Mouse (Mus musculus) lung, postnatal 0 days (tissue): ENCODE measurements at regions not wholly inside any gene's neighbourhood (a gene's known extent, or its start where the extent isn't known, plus 50 kb on each side); places are given as distances from the start of the nearest gene placed in this dataset.
"Not testable (repeated sequence)": the region's sequence is repeated elsewhere in the genome, so short reads cannot be mapped to it uniquely, and the experiment has no call there.

ENCODE experiments used
- ATAC-seq: fragments of 200-750 bp; cut with Nextera tagmentation; 2 replicates; pipeline ENCODE4 v1.8.0; 2017; ENCODE audit warnings: moderate library complexity
- DNase-seq: peaks from one replicate; pipeline ENCODE4 v3.0.0-alpha.2; 2016; ENCODE audit warnings: low spot score
- H3K27ac ChIP-seq: fragments of 300-500 bp; sonication (generic); 2 replicates; pipeline ENCODE4 v1.5.1; 2014; ENCODE audit warnings: antibody characterized with exemption, mild to moderate bottlenecking, low read length, mixed read lengths
- H3K27me3 ChIP-seq: fragments of 300-500 bp; sonication (generic); replicated peaks from 2 replicates; pipeline ENCODE4 v1.6.1; 2014; ENCODE audit warnings: low read length, mixed read lengths; ENCODE audit not compliant: insufficient read depth
- H3K36me3 ChIP-seq: fragments of 300-500 bp; sonication (generic); 2 replicates; pipeline ENCODE4 v1.6.1; 2014; ENCODE audit warnings: low read length, mixed read lengths; ENCODE audit not compliant: insufficient read depth
- H3K4me1 ChIP-seq: fragments of 300-500 bp; sonication (generic); 2 replicates; pipeline ENCODE4 v1.6.1; 2014; ENCODE audit warnings: antibody characterized with exemption, low read depth, low read length, mixed read lengths; ENCODE audit not compliant: insufficient read depth
- H3K4me2 ChIP-seq: fragments of 300-500 bp; sonication (generic); replicated peaks from 2 replicates; pipeline ENCODE4 v1.6.1; 2014; ENCODE audit warnings: low read depth, mild to moderate bottlenecking, low read length, moderate library complexity, mixed read lengths
- H3K4me3 ChIP-seq: fragments of 300-500 bp; sonication (generic); 2 replicates; pipeline ENCODE4 v1.5.1; 2014; ENCODE audit warnings: low read depth, low read length
- H3K9ac ChIP-seq: fragments of 300-500 bp; sonication (generic); replicated peaks from 2 replicates; pipeline ENCODE4 v1.6.1; 2014; ENCODE audit warnings: low read depth, mild to moderate bottlenecking
- H3K9me3 ChIP-seq: fragments of 300-500 bp; sonication (generic); 2 replicates; pipeline ENCODE4 v1.6.1; 2016; ENCODE audit warnings: low read length, mixed read lengths
- CTCF ChIP-seq: IDR thresholded peaks from 2 replicates; pipeline ENCODE4 v1.5.1; 2016; ENCODE audit warnings: antibody characterized with exemption, mild to moderate bottlenecking
- EP300 ChIP-seq: IDR thresholded peaks from 2 replicates; pipeline ENCODE4 v1.6.1; 2016; ENCODE audit warnings: antibody characterized with exemption, mild to moderate bottlenecking, control low read depth
- WGBS: fragments of 180-500 bp; shearing (Covaris S2); extraction: QIAGEN DNeasy Blood & Tissue Kit; methylation state at CpG from one replicate; pipeline ENCODE4 v1.1.7; 2014; 5-methylcytosine and 5-hydroxymethylcytosine counted together

- WGBS = 94% methylated on average over 16 of the region's 16 CpGs
Observed at GRCm38 (mm10) chr8:118209301-118209700, 74.2 kb upstream of the Cdh13 start.

GRCm38 (mm10) chr8:118190866-118191265 lies 92.7 kb upstream of the Cdh13 start:
- TF ChIP-seq CTCF (no peak), EP300 (no peak)
- Histone ChIP-seq H3K27me3 (no peaks in the 10 kb centered on the region), H3K27ac (no peak overlapping the region), H3K4me2 (no peak overlapping the region), H3K9ac (no peak overlapping the region), H3K36me3 (no peaks in the 10 kb centered on the region), H3K4me1 (no peaks in the 10 kb centered on the region), H3K9me3 (no peaks in the 10 kb centered on the region), H3K4me3 (no peak overlapping the region)
- 58% methylated on average over 6 of the region's 6 CpGs for WGBS
- no peak for ATAC-seq
- no peak for DNase-seq

More at GRCm38 (mm10) chr8:118209301-118209700, 74.2 kb upstream of the Cdh13 start:
- not testable (repeated sequence) for H3K27me3 ChIP-seq, H3K4me3 ChIP-seq, H3K9ac ChIP-seq, H3K4me2 ChIP-seq, ATAC-seq, H3K27ac ChIP-seq, H3K9me3 ChIP-seq, DNase-seq, H3K36me3 ChIP-seq, H3K4me1 ChIP-seq

- no peak for DNase-seq
- no peak overlapping the region for H3K9ac ChIP-seq
- no peaks in the 10 kb centered on the region for H3K9me3 ChIP-seq
- H3K27me3 ChIP-seq = no peaks in the 10 kb centered on the region
- H3K27ac ChIP-seq = no peak overlapping the region
- no peak overlapping the region for H3K4me3 ChIP-seq
- no peak for TF ChIP-seq EP300
- no peak for TF ChIP-seq CTCF
- no peaks in the 10 kb centered on the region for H3K4me1 ChIP-seq
- WGBS = 78% methylated on average over 15 of the region's 15 CpGs
- ATAC-seq = no peak
- no peaks in the 10 kb centered on the region for H3K36me3 ChIP-seq
- no peak overlapping the region for H3K4me2 ChIP-seq
Observed at GRCm38 (mm10) chr8:118189226-118189625, 94.3 kb upstream of the Cdh13 start.

GRCm38 (mm10) chr8:118169001-118169413 lies 114.5 kb upstream of the Cdh13 start:
- Histone ChIP-seq H3K27ac (no peak overlapping the region), H3K27me3 (no peaks in the 10 kb centered on the region), H3K9ac (no peak overlapping the region), H3K4me3 (no peak overlapping the region), H3K4me1 (no peaks in the 10 kb centered on the region), H3K9me3 (no peaks in the 10 kb centered on the region), H3K4me2 (no peak overlapping the region), H3K36me3 (no peaks in the 10 kb centered on the region)
- no peak for ATAC-seq
- TF ChIP-seq EP300 (no peak), CTCF (no peak)
- WGBS = 29% methylated on average over 7 of the region's 7 CpGs
- DNase-seq = no peak

GRCm38 (mm10) chr8:118162171-118162570 lies 121.4 kb upstream of the Cdh13 start:
- Histone ChIP-seq H3K27me3 (no peaks in the 10 kb centered on the region), H3K4me2 (no peak overlapping the region), H3K9me3 (no peaks in the 10 kb centered on the region), H3K4me1 (no peaks in the 10 kb centered on the region), H3K36me3 (no peaks in the 10 kb centered on the region), H3K4me3 (no peak overlapping the region), H3K9ac (no peak overlapping the region), H3K27ac (no peak overlapping the region)
- 60% methylated on average over 10 of the region's 10 CpGs for WGBS
- DNase-seq (no peak), ATAC-seq (no peak)
- TF ChIP-seq EP300 (no peak), CTCF (no peak)

GRCm38 (mm10) chr8:118147359-118148205 lies 136.0 kb upstream of the Cdh13 start:
- DNase-seq (no peak), ATAC-seq (no peak)
- H3K36me3 ChIP-seq = no peaks in the 10 kb centered on the region
- H3K27ac ChIP-seq = no peak overlapping the region
- WGBS = 66% methylated on average over 10 of the region's 10 CpGs
- H3K4me2 ChIP-seq = no peak overlapping the region
- no peaks in the 10 kb centered on the region for H3K4me1 ChIP-seq
- TF ChIP-seq EP300 = no peak
- TF ChIP-seq CTCF = no peak
- H3K4me3 ChIP-seq = no peak overlapping the region
- H3K9me3 ChIP-seq = no peaks in the 10 kb centered on the region
- H3K27me3 ChIP-seq = no peaks in the 10 kb centered on the region
- no peak overlapping the region for H3K9ac ChIP-seq
